Mouse (Mus musculus) CH12.LX (cell line): ENCODE results near the gene Bst2.

ENCODE experiments used
- BHLHE40 ChIP-seq: IDR thresholded peaks from 2 replicates; pipeline ENCODE4 v1.6.1; 2011; ENCODE audit warnings: mild to moderate bottlenecking, low read depth, low read length, improper control_type of control experiment
- CHD1 ChIP-seq: IDR thresholded peaks from 2 replicates; pipeline ENCODE4 v1.6.1; 2012; ENCODE audit warnings: low read depth, low read length, improper control_type of control experiment, inconsistent platforms
- CHD2 ChIP-seq: IDR thresholded peaks from 2 replicates; pipeline ENCODE4 v1.6.1; 2011; ENCODE audit warnings: low read length, improper control_type of control experiment
- CTCF ChIP-seq, 2 experiments: IDR thresholded peaks in 1 of 2; conservative IDR thresholded peaks in 1 of 2; 2 replicates each; pipeline ENCODE4 v1.5.1; 2011 to 2012; ENCODE audit warnings: low read depth in 2 of 2, low read length in 2 of 2, improper control_type of control experiment in 1 of 2, inconsistent platforms in 1 of 2, mild to moderate bottlenecking in 1 of 2, moderate library complexity in 1 of 2
- KAT2A ChIP-seq: IDR thresholded peaks from 2 replicates; pipeline ENCODE4 v1.6.1; 2012; ENCODE audit warnings: low read length, improper control_type of control experiment, inconsistent platforms; ENCODE audit not compliant: insufficient replicate concordance
- MAFK ChIP-seq: IDR thresholded peaks from 2 replicates; pipeline ENCODE4 v1.6.1; 2011; ENCODE audit warnings: low read length, improper control_type of control experiment; ENCODE audit not compliant: insufficient replicate concordance
- MXI1 ChIP-seq: IDR thresholded peaks from 2 replicates; pipeline ENCODE4 v1.6.1; 2011; ENCODE audit warnings: mild to moderate bottlenecking, low read depth, low read length, improper control_type of control experiment
- MYC ChIP-seq: IDR thresholded peaks from 2 replicates; pipeline ENCODE4 v1.6.1; 2011; ENCODE audit warnings: low read depth, mild to moderate bottlenecking, improper control_type of control experiment, low read length
- POLR2A ChIP-seq: IDR thresholded peaks from 2 replicates; pipeline ENCODE4 v1.6.1; 2011; ENCODE audit warnings: low read depth, mild to moderate bottlenecking, improper control_type of control experiment, low read length
- POLR2AphosphoS2 ChIP-seq: IDR thresholded peaks from 2 replicates; pipeline ENCODE4 v1.6.1; 2011; ENCODE audit warnings: low read depth, low read length, improper control_type of control experiment
- RCOR1 ChIP-seq: conservative IDR thresholded peaks from 2 replicates; pipeline ENCODE4 v1.6.1; 2012; ENCODE audit warnings: low read depth, mild to moderate bottlenecking, inconsistent platforms, low read length, improper control_type of control experiment
- TCF12 ChIP-seq: IDR thresholded peaks from 2 replicates; pipeline ENCODE4 v1.6.1; 2014; ENCODE audit warnings: low read depth, mild to moderate bottlenecking, inconsistent platforms, low read length, improper control_type of control experiment
- UBTF ChIP-seq: IDR thresholded peaks from 2 replicates; pipeline ENCODE4 v1.6.1; 2012; ENCODE audit warnings: low read depth, mild to moderate bottlenecking, inconsistent platforms, low read length, improper control_type of control experiment, moderate library complexity
- ZKSCAN1 ChIP-seq: IDR thresholded peaks from 2 replicates; pipeline ENCODE4 v1.6.1; 2012; ENCODE audit warnings: low read depth, inconsistent platforms, low read length, improper control_type of control experiment, borderline replicate concordance

- TF ChIP-seq MYC (no peak), POLR2A (no peak), CTCF (conservative IDR thresholded peaks at IDR 0.05 in 1 of 2, IDR thresholded peaks at IDR 0.05 in 1 of 2; ENCODE audit: low read depth in 2 of 2, low read length in 2 of 2) (no peak), ZKSCAN1 (no peak), CHD2 (no peak), MXI1 (no peak), RCOR1 (no peak), POLR2AphosphoS2 (no peak), KAT2A (no peak), CHD1 (no peak), MAFK (no peak), TCF12 (no peak), UBTF (no peak), BHLHE40 (no peak)
Measured at GRCm38 (mm10) chr8:71525226-71526050, 11.8 kb downstream of the Bst2 start, which contains the start of gene Ccdc194.
